Mouse (Mus musculus): ENCODE results near the gene Tmem88b.

DNA sequence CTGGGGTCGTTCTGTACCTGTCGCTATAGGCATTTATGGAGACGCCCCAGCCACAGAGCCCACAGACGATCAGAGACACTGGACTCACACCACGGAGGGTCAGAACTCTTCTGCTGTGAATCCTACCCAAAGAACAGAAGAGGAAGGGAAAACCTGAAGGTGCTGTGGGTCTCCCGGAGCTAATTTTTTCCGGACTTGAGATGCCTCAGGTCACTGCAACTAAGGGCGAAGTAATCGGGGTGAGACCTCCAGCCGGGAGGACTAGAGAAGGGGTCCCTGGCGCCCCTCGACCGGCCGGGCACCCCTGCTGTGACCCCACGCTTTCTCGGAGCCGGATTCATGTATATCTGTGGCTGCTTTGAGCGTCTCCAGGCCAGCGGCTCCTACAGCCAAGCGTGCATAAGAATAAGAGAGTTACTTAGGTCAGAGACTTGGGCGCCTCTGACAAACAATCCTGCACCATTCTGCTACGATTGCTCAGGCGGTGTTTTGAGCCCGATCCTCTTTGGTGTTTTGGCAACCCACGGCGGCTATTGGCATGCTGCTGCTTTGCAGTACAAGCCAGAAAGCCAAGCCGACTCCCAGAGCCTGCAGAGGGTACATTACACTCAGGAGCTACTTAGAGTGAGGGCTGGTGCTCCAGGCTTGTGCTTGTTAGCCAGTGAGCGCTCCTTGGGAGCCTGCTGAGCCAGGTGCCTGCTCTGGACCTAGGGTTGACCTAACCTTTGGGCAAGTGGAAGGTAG lies 24.1 kb downstream of the Tmem88b start:
- no peak for TF ChIP-seq CTCF (conservative IDR thresholded peaks at IDR 0.05; ENCODE audit: insufficient read depth, insufficient read length, low read depth, low read length)
- TF ChIP-seq POLR2A (IDR thresholded peaks at IDR 0.05; ENCODE audit: low read depth, low read length), result no peak
